Mouse (Mus musculus) megakaryocyte, embryonic 14.5 days (primary cell): Measurements from ENCODE around the gene BC037034.
"Not testable (repeated sequence)": the region's sequence is repeated elsewhere in the genome, so short reads cannot be mapped to it uniquely, and the experiment has no call there.

Experiments used
- FLI1 ChIP-seq: IDR thresholded peaks from 2 replicates; pipeline ENCODE4 v1.6.1; 2012; ENCODE audit warnings: low read length, inconsistent platforms, mixed read lengths
- GATA1 ChIP-seq: IDR thresholded peaks from 3 replicates; pipeline ENCODE4 v1.6.1; 2012; ENCODE audit warnings: mixed read lengths, low read length, inconsistent platforms, borderline replicate concordance

- not testable (repeated sequence) for TF ChIP-seq GATA1, FLI1
Measured at GRCm38 (mm10) chr5:138216632-138217031, 47.2 kb downstream of the BC037034 start.
